Mouse (Mus musculus) gastrocnemius, adult 8-10 months (tissue): Measurements from ENCODE around the gene Nrxn2. TPM values are rescaled to one million over a fixed set of nuclear protein-coding genes. Genes with fewer than 3 reads are reported as not detected.

Experiments used
- DNase-seq, 2 experiments: peaks; one replicate each; pipeline ENCODE4 v3.0.0; 2022; ENCODE audit warnings: low spot score in 2 of 2
- total RNA-seq, 4 experiments: library from RNA; stranded (reverse); gene quantifications; 2 replicates each; pipeline ENCODE4 v1.2.4; 2022

The Nrxn2 gene
- total RNA-seq, 4 experiments from 2014 or later, result 0.31 to 1.8 (median 1.0) TPM

GRCm38 (mm10) chr19:6449841-6450240, 31.3 kb downstream of the Nrxn2 start:
- DNase-seq, result no peak

- DNase-seq, result peak; percentile 79 to 81
Observed at GRCm38 (mm10) chr19:6452030-6452494, 33.5 kb downstream of the Nrxn2 start.

GRCm38 (mm10) chr19:6452672-6453310, 34.3 kb downstream of the Nrxn2 start:
- no peak for DNase-seq

GRCm38 (mm10) chr19:6453349-6453748, 34.8 kb downstream of the Nrxn2 start:
- DNase-seq, result peak; percentile 52 to 70

- DNase-seq, result no peak
Observed at GRCm38 (mm10) chr19:6454041-6454720, 35.6 kb downstream of the Nrxn2 start.

- DNase-seq, result no peak
Observed at GRCm38 (mm10) chr19:6459504-6459903, 41.0 kb downstream of the Nrxn2 start.

GRCm38 (mm10) chr19:6462841-6463240, 44.3 kb downstream of the Nrxn2 start:
- no peak for DNase-seq

- no peak for DNase-seq
Observed at GRCm38 (mm10) chr19:6464306-6465071, 46.0 kb downstream of the Nrxn2 start.

GRCm38 (mm10) chr19:6465090-6465489, 46.6 kb downstream of the Nrxn2 start:
- no peak for DNase-seq

- no peak for DNase-seq
Observed at GRCm38 (mm10) chr19:6466945-6467344, 48.4 kb downstream of the Nrxn2 start.

GRCm38 (mm10) chr19:6467374-6467979, 48.9 kb downstream of the Nrxn2 start:
- no peak for DNase-seq

- DNase-seq, result no peak
Observed at GRCm38 (mm10) chr19:6471630-6472029, 53.1 kb downstream of the Nrxn2 start.

- DNase-seq, result no peak
Observed at GRCm38 (mm10) chr19:6472821-6473220, 54.3 kb downstream of the Nrxn2 start.

GRCm38 (mm10) chr19:6474706-6475105, 56.2 kb downstream of the Nrxn2 start:
- no peak for DNase-seq

GRCm38 (mm10) chr19:6475129-6475528, 56.6 kb downstream of the Nrxn2 start:
- DNase-seq, result no peak

GRCm38 (mm10) chr19:6477007-6477406, 58.5 kb downstream of the Nrxn2 start:
- DNase-seq, result no peak

- DNase-seq, result no peak
Observed at GRCm38 (mm10) chr19:6478566-6478965, 60.0 kb downstream of the Nrxn2 start.

GRCm38 (mm10) chr19:6482886-6483285, 64.4 kb downstream of the Nrxn2 start:
- DNase-seq, result no peak

- DNase-seq, result no peak
Observed at GRCm38 (mm10) chr19:6485059-6485630, 66.6 kb downstream of the Nrxn2 start.

GRCm38 (mm10) chr19:6489030-6489429, 70.5 kb downstream of the Nrxn2 start:
- DNase-seq, result peak; percentile 64 to 74

GRCm38 (mm10) chr19:6491538-6491937, 73.0 kb downstream of the Nrxn2 start:
- no peak for DNase-seq
